Mouse (Mus musculus) embryonic facial prominence, embryonic 11.5 days (tissue): Measurements from ENCODE around the gene Tmem132b. TPM values are rescaled to one million over a fixed set of nuclear protein-coding genes. Genes with fewer than 3 reads are reported as not detected.

Experiments
- ATAC-seq: fragments of 200-750 bp; cut with Nextera tagmentation; replicated peaks from 2 replicates; pipeline ENCODE4 v1.8.0; 2017; ENCODE audit warnings: low read depth; ENCODE audit not compliant: insufficient number of reproducible peaks, low FRiP score, low TSS enrichment
- DNase-seq: peaks from one replicate; pipeline ENCODE4 v3.0.0-alpha.2; 2015; ENCODE audit warnings: low spot score
- H3K27ac ChIP-seq: fragments of 300-500 bp; sonication (generic); replicated peaks from 2 replicates; pipeline ENCODE4 v1.5.1; 2014; ENCODE audit warnings: mild to moderate bottlenecking, low read depth, low read length, control low read depth
- H3K27me3 ChIP-seq: fragments of 300-500 bp; sonication (generic); 2 replicates; pipeline ENCODE4 v1.6.1; 2014; ENCODE audit warnings: mild to moderate bottlenecking, low read length, moderate library complexity, mixed read lengths; ENCODE audit not compliant: control insufficient read depth, insufficient read depth
- H3K36me3 ChIP-seq: fragments of 300-500 bp; sonication (generic); replicated peaks from 2 replicates; pipeline ENCODE4 v1.6.1; 2014; ENCODE audit warnings: low read depth, mild to moderate bottlenecking, low read length, moderate library complexity, mixed read lengths; ENCODE audit not compliant: control insufficient read depth, insufficient read depth
- H3K4me1 ChIP-seq: fragments of 300-500 bp; sonication (generic); 2 replicates; pipeline ENCODE4 v1.6.1; 2014; ENCODE audit warnings: low read length, mixed read lengths; ENCODE audit not compliant: control insufficient read depth, insufficient read depth
- H3K4me2 ChIP-seq: fragments of 300-500 bp; sonication (generic); 2 replicates; pipeline ENCODE4 v1.6.1; 2014; ENCODE audit warnings: low read depth, mild to moderate bottlenecking, control low read depth, low read length, moderate library complexity
- H3K4me3 ChIP-seq: fragments of 300-500 bp; sonication (generic); 2 replicates; pipeline ENCODE4 v1.5.1; 2014; ENCODE audit warnings: low read depth, low read length, control low read depth
- H3K9ac ChIP-seq: fragments of 300-500 bp; sonication (generic); replicated peaks from 2 replicates; pipeline ENCODE4 v1.6.1; 2014; ENCODE audit warnings: mild to moderate bottlenecking, control low read depth, low read length
- H3K9me3 ChIP-seq: fragments of 300-500 bp; sonication (generic); replicated peaks from 2 replicates; pipeline ENCODE4 v1.6.1; 2016; ENCODE audit warnings: mild to moderate bottlenecking, low read length, inconsistent platforms, mixed read lengths; ENCODE audit not compliant: control insufficient read depth
- WGBS: fragments of 180-500 bp; shearing (Covaris S2); extraction: QIAGEN DNeasy Blood & Tissue Kit; methylation state at CpG from one replicate; pipeline ENCODE4 v1.1.7; 2014; 5-methylcytosine and 5-hydroxymethylcytosine counted together
- polyA plus RNA-seq: library from polyadenylated mRNA; unstranded; fragments of >200 nt; fragmentation: Nextera tagmentation; extraction: Ambion mirVana; gene quantifications from 2 replicates; pipeline ENCODE4 v1.2.1, GENCODE M21; 2014

The Tmem132b gene
- polyA plus RNA-seq, 1 experiment from 2014 or later: 0.13 TPM

- Histone ChIP-seq H3K9me3 (no peaks in the 10 kb centered on the region), H3K9ac (no peak overlapping the region), H3K4me3 (no peak overlapping the region), H3K4me1 (no peaks in the 10 kb centered on the region), H3K4me2 (no peak overlapping the region), H3K27ac (no peak overlapping the region), H3K27me3 (no peaks in the 10 kb centered on the region), H3K36me3 (no peaks in the 10 kb centered on the region)
- WGBS: 81% methylated on average over 3 of the region's 3 CpGs
- no peak for ATAC-seq
- no peak for DNase-seq
These were observed 167.8 kb downstream of the Tmem132b start for GRCm38 (mm10) chr5:125699395-125699794.

GRCm38 (mm10) chr5:125700234-125700633, 168.7 kb downstream of the Tmem132b start:
- no peak overlapping the region for H3K4me2 ChIP-seq
- no peak overlapping the region for H3K27ac ChIP-seq
- no peaks in the 10 kb centered on the region for H3K36me3 ChIP-seq
- ATAC-seq: no peak
- H3K4me1 ChIP-seq: no peaks in the 10 kb centered on the region
- WGBS: 89% methylated on average over 5 of the region's 5 CpGs
- no peaks in the 10 kb centered on the region for H3K27me3 ChIP-seq
- no peak overlapping the region for H3K4me3 ChIP-seq
- no peaks in the 10 kb centered on the region for H3K9me3 ChIP-seq
- no peak overlapping the region for H3K9ac ChIP-seq
- no peak for DNase-seq

- no peak overlapping the region for H3K9ac ChIP-seq
- H3K27me3 ChIP-seq: no peaks in the 10 kb centered on the region
- no peaks in the 10 kb centered on the region for H3K36me3 ChIP-seq
- no peaks in the 10 kb centered on the region for H3K4me1 ChIP-seq
- no peak overlapping the region for H3K4me2 ChIP-seq
- H3K4me3 ChIP-seq: no peak overlapping the region
- H3K27ac ChIP-seq: no peak overlapping the region
- H3K9me3 ChIP-seq: no peaks in the 10 kb centered on the region
- no peak for ATAC-seq
- 74% methylated on average over 8 of the region's 8 CpGs for WGBS
- DNase-seq: no peak
These were observed 173.8 kb downstream of the Tmem132b start for GRCm38 (mm10) chr5:125705379-125705778.

- ATAC-seq: no peak
These were observed 177.6 kb downstream of the Tmem132b start for GRCm38 (mm10) chr5:125709160-125709559.

GRCm38 (mm10) chr5:125726815-125727214, 195.2 kb downstream of the Tmem132b start:
- WGBS: 90% methylated on average over 7 of the region's 7 CpGs

More at GRCm38 (mm10) chr5:125709160-125709559, 177.6 kb downstream of the Tmem132b start:
- Histone ChIP-seq H3K9ac (no peak overlapping the region), H3K4me1 (no peaks in the 10 kb centered on the region), H3K36me3 (no peaks in the 10 kb centered on the region), H3K4me3 (no peak overlapping the region), H3K4me2 (no peak overlapping the region), H3K9me3 (no peaks in the 10 kb centered on the region), H3K27ac (no peak overlapping the region), H3K27me3 (no peaks in the 10 kb centered on the region)
- peak; percentile 67 for DNase-seq
- WGBS: 6% methylated on average over 3 of the region's 3 CpGs

GRCm38 (mm10) chr5:125727436-125727835, 195.9 kb downstream of the Tmem132b start:
- WGBS: 87% methylated on average over 5 of the region's 5 CpGs
- no peak overlapping the region for H3K4me2 ChIP-seq
- ATAC-seq (no peak), DNase-seq (no peak)
- no peaks in the 10 kb centered on the region for H3K4me1 ChIP-seq
- H3K9ac ChIP-seq: no peak overlapping the region
- no peaks in the 10 kb centered on the region; the same call in 1 of the 2 replicates for H3K9me3 ChIP-seq
- H3K4me3 ChIP-seq: no peak overlapping the region
- no peak overlapping the region for H3K27ac ChIP-seq
- H3K27me3 ChIP-seq: no peaks in the 10 kb centered on the region
- H3K36me3 ChIP-seq: no peaks in the 10 kb centered on the region

More at GRCm38 (mm10) chr5:125726815-125727214, 195.2 kb downstream of the Tmem132b start:
- Histone ChIP-seq H3K27me3 (no peaks in the 10 kb centered on the region), H3K27ac (no peak overlapping the region), H3K9me3 (no peaks in the 10 kb centered on the region; the same call in 1 of the 2 replicates), H3K36me3 (no peaks in the 10 kb centered on the region), H3K4me1 (no peaks in the 10 kb centered on the region), H3K4me3 (no peak overlapping the region), H3K4me2 (no peak overlapping the region), H3K9ac (no peak overlapping the region)
- DNase-seq (no peak), ATAC-seq (no peak)

- no peaks in the 10 kb centered on the region; the same call in 1 of the 2 replicates for H3K9me3 ChIP-seq
- DNase-seq: no peak
- no peak for ATAC-seq
- H3K36me3 ChIP-seq: no peaks in the 10 kb centered on the region
- H3K27me3 ChIP-seq: no peaks in the 10 kb centered on the region
- WGBS: 86% methylated on average over 9 of the region's 9 CpGs
- H3K4me2 ChIP-seq: no peak overlapping the region
- H3K9ac ChIP-seq: no peak overlapping the region
- no peak overlapping the region for H3K27ac ChIP-seq
- H3K4me3 ChIP-seq: no peak overlapping the region
- H3K4me1 ChIP-seq: no peaks in the 10 kb centered on the region
These were observed 196.4 kb downstream of the Tmem132b start for GRCm38 (mm10) chr5:125727936-125728335.

- H3K27ac ChIP-seq: no peak overlapping the region
- no peaks in the 10 kb centered on the region; the same call in 1 of the 2 replicates for H3K9me3 ChIP-seq
- no peaks in the 10 kb centered on the region for H3K4me1 ChIP-seq
- no peaks in the 10 kb centered on the region for H3K36me3 ChIP-seq
- H3K4me2 ChIP-seq: no peak overlapping the region
- DNase-seq (no peak), ATAC-seq (no peak)
- WGBS: 86% methylated on average over 3 of the region's 3 CpGs
- no peak overlapping the region for H3K4me3 ChIP-seq
- no peaks in the 10 kb centered on the region for H3K27me3 ChIP-seq
- no peak overlapping the region for H3K9ac ChIP-seq
These were observed 196.9 kb downstream of the Tmem132b start for GRCm38 (mm10) chr5:125728521-125728920.
